Mouse (Mus musculus) heart, postnatal 0 days (tissue): ENCODE data around the gene Ube4b.

ENCODE experiments used
- CTCF ChIP-seq: IDR thresholded peaks from 2 replicates; pipeline ENCODE4 v1.5.1; 2016; ENCODE audit warnings: antibody characterized with exemption, control low read depth, low read depth
- EP300 ChIP-seq: IDR thresholded peaks from 2 replicates; pipeline ENCODE4 v1.6.1; 2016; ENCODE audit warnings: antibody characterized with exemption, low read depth

DNA sequence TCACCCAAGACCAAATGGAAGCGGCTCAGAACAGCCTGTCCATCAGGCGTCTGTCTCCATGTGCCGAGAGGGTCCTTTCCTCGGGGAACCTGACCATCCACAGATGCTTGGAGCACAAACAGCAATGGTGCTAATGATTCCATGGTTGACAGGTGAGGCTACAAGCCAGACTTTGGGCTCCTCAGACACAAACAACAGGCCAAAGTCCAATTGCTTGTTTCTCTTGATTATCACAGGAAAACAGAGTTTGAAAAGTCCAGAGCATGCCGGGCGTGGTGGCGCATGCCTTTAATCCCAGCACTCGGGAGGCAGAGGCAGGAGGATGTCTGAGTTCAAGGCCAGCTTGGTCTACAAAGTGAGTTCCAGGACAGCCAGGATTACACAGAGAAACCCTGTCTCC, 71.9 kb downstream of the Ube4b start:
- TF ChIP-seq CTCF (no peak), EP300 (no peak)
